Mouse (Mus musculus) thymus, adult 2 months (tissue): ENCODE measurements around the gene Cryz. TPM values are rescaled to one million over a fixed set of nuclear protein-coding genes. Genes with fewer than 3 reads are reported as not detected.

Experiments used
- DNase-seq: peaks from one replicate; pipeline ENCODE4 v3.0.0; 2021
- H3K27ac ChIP-seq: fragments of 200-500 bp; 2 replicates; pipeline ENCODE4 v1.5.1; 2012; ENCODE audit warnings: low read length, control low read depth; ENCODE audit not compliant: control insufficient read depth, insufficient read depth
- H3K27me3 ChIP-seq: fragments of 200-500 bp; 2 replicates; pipeline ENCODE4 v1.6.1; 2012; ENCODE audit warnings: mild to moderate bottlenecking, low read length, moderate library complexity, mixed read lengths; ENCODE audit not compliant: control insufficient read depth, insufficient read depth
- H3K36me3 ChIP-seq: fragments of 200-500 bp; 2 replicates; pipeline ENCODE4 v1.6.1; 2012; ENCODE audit warnings: mild to moderate bottlenecking, low read length, moderate library complexity; ENCODE audit not compliant: control insufficient read depth, insufficient read depth
- H3K4me1 ChIP-seq: fragments of 200-500 bp; replicated peaks from 2 replicates; pipeline ENCODE4 v1.6.1; 2012; ENCODE audit warnings: low read length; ENCODE audit not compliant: control insufficient read depth, insufficient read depth
- H3K4me3 ChIP-seq: fragments of 200-500 bp; 2 replicates; pipeline ENCODE4 v1.5.1; 2012; ENCODE audit warnings: mild to moderate bottlenecking, low read length, control low read depth, moderate library complexity; ENCODE audit not compliant: control insufficient read depth, insufficient read depth
- CTCF ChIP-seq: fragments of 200-500 bp; IDR thresholded peaks from 2 replicates; pipeline ENCODE4 v1.5.1; 2012; ENCODE audit warnings: mild to moderate bottlenecking, control low read depth, low read length, moderate library complexity, borderline replicate concordance; ENCODE audit not compliant: control insufficient read depth, poor library complexity, insufficient read depth; ENCODE audit errors: extremely low read depth
- POLR2A ChIP-seq: fragments of 200-500 bp; IDR thresholded peaks from 2 replicates; pipeline ENCODE4 v1.6.1; 2012; ENCODE audit warnings: mild to moderate bottlenecking, low read length, control low read depth, moderate library complexity; ENCODE audit not compliant: control insufficient read depth, poor library complexity, insufficient read depth; ENCODE audit errors: extremely low read depth
- WGBS: fragments of 180-500 bp; shearing (Covaris S2); methylation state at CpG from one replicate; pipeline ENCODE4 v1.1.7; 2018; 5-methylcytosine and 5-hydroxymethylcytosine counted together
- polyA plus RNA-seq: library from polyadenylated mRNA; depleted of rRNA; stranded (reverse); fragments of >200 nt; gene quantifications from 2 replicates; pipeline ENCODE4 v1.2.3, GENCODE M21; 2012

Gene Cryz
- polyA plus RNA-seq, 1 experiment = 2.3 TPM

DNA sequence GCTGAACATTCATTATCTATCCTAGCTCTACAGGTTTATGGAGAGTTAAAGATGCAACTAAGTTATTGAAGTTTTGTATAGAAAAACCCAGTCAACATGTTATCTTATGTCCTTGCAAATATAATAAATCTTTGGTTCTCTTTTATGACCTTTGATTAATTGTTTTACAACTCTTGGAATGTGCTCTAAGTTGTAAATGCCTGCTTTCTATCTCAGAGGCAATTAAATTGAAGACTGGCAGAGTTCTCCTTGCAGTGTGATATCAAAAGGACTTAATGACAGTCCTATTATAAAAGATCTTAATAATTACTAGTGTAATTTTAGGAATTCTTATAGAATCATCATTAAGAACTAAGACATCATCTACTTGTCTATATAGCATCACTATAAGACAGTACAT, 5.6 kb downstream of the Cryz start:
- Histone ChIP-seq H3K27ac (no peak overlapping the region), H3K36me3 (no peaks in the 10 kb centered on the region), H3K27me3 (no peaks in the 10 kb centered on the region), H3K4me3 (no peak overlapping the region), H3K4me1 (peaks cover 6% of the 10 kb centered on the region)
- no peak for DNase-seq
- TF ChIP-seq POLR2A = no peak
- no peak for TF ChIP-seq CTCF

- H3K27ac ChIP-seq = no peak overlapping the region
- H3K4me3 ChIP-seq = no peak overlapping the region
- H3K27me3 ChIP-seq = no peaks in the 10 kb centered on the region
- no peaks in the 10 kb centered on the region for H3K36me3 ChIP-seq
- no peaks in the 10 kb centered on the region for H3K4me1 ChIP-seq
- TF ChIP-seq CTCF (no peak), POLR2A (no peak)
- 91% methylated on average over 5 of the region's 5 CpGs for WGBS
- no peak for DNase-seq
These were observed 8.4 kb downstream of the Cryz start for GRCm38 (mm10) chr3:154604871-154605270.

DNA sequence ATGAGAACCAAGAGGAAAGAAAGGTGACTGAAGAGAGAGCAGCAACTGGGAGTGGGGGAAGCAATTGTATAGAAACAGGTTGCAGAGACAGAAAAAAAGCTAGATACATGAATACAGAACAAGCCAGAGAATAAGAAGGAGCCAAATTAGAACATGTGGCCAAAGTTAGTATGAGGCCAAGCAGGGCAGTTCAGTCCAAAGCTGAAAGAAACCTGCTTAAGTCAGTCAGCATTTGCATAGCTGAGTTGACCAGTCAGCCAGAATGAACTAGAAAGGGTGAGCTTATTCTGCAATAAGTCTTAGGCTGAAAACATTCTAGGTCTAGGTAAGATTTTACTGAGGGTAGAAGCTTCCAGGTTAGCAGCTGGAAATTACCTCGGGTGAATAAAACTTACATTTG, 11.4 kb downstream of the Cryz start:
- no peak overlapping the region for H3K27ac ChIP-seq
- no peak overlapping the region for H3K4me3 ChIP-seq
- no peaks in the 10 kb centered on the region for H3K4me1 ChIP-seq
- H3K36me3 ChIP-seq = no peaks in the 10 kb centered on the region
- no peak for DNase-seq
- no peaks in the 10 kb centered on the region for H3K27me3 ChIP-seq
- TF ChIP-seq CTCF (no peak), POLR2A (no peak)
- WGBS = 77% methylated on average over 1 of the region's 1 CpGs

GRCm38 (mm10) chr3:154611888-154612287, 15.4 kb downstream of the Cryz start:
- Histone ChIP-seq H3K27ac (no peak overlapping the region), H3K4me1 (no peaks in the 10 kb centered on the region; the same call in 1 of the 2 replicates), H3K27me3 (no peaks in the 10 kb centered on the region), H3K4me3 (no peak overlapping the region), H3K36me3 (no peaks in the 10 kb centered on the region)
- 97% methylated on average over 3 of the region's 3 CpGs for WGBS
- DNase-seq = no peak
- no peak for TF ChIP-seq CTCF
- TF ChIP-seq POLR2A = no peak

DNA sequence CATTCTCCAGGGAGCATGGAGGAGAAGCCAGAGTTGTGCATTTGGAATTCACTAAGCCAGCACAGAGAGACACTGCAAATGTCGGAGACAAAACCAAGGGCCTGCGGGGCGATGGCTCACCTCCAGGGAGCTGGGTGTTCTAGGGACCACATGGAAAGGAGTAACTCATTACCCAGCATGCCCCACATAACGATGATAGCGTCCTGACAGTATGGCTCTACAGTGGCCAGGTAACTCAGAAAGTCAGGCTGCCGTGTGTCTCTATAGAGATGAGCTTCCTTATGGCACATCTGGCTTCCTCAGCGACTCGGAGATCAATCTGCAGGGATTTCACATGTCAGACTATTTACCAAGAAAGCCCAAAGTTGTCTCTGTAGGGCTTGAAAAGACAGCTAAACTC, 18.3 kb downstream of the Cryz start:
- 97% methylated on average over 8 of the region's 8 CpGs for WGBS

DNA sequence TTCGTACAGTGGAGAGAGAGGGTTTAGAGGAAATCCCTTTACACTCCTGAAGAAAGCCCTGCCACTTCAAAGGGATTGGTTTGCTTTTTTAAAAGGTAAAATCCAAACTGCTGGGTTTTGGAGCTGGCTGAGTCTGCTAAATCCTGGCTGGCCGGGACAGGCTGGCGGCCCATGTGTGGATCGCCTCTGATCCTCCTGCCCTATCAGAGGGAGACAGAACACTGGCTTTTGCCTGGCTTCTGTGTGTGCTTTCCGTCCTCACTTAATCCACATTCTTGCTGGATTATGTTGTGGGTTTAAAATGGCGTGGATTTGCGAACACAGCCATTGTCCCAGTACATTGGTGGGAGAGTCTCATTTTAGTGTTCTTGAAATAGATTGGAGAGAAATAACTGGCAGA, 18.8 kb downstream of the Cryz start:
- no peak overlapping the region for H3K4me3 ChIP-seq
- no peak overlapping the region for H3K27ac ChIP-seq
- no peak for DNase-seq
- H3K27me3 ChIP-seq = no peaks in the 10 kb centered on the region
- 97% methylated on average over 7 of the region's 7 CpGs for WGBS
- TF ChIP-seq POLR2A (no peak), CTCF (no peak)
- H3K4me1 ChIP-seq = no peaks in the 10 kb centered on the region; the same call in 1 of the 2 replicates
- H3K36me3 ChIP-seq = no peaks in the 10 kb centered on the region

More for the DNA sequence above, 18.3 kb downstream of the Cryz start:
- DNase-seq = no peak
- Histone ChIP-seq H3K36me3 (no peaks in the 10 kb centered on the region), H3K27me3 (no peaks in the 10 kb centered on the region), H3K4me3 (no peak overlapping the region), H3K27ac (no peak overlapping the region), H3K4me1 (no peaks in the 10 kb centered on the region; the same call in 1 of the 2 replicates)
- no peak for TF ChIP-seq POLR2A
- no peak for TF ChIP-seq CTCF

DNA sequence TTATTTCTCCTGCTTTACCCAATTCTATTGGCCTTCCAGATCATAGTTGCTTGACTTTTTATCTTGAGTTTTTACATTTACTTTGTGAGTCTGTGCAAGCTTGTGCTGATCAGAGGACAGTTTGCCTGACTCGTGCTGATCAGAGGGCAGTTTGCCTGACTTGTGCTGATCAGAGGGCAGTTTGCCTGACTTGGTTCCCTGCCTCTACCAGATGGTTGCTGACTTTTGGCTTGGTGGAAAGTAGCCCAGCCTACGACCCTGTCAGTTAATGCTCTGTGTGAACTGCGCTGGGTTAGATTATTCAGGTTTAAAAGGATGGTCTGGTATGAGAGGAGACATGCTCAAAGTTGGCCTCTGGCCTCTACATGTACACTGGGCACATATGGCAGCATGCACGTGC, 19.6 kb downstream of the Cryz start:
- no peaks in the 10 kb centered on the region; the same call in 1 of the 2 replicates for H3K4me1 ChIP-seq
- H3K36me3 ChIP-seq = no peaks in the 10 kb centered on the region
- 96% methylated on average over 4 of the region's 4 CpGs for WGBS
- TF ChIP-seq CTCF (no peak), POLR2A (no peak)
- DNase-seq = no peak
- no peaks in the 10 kb centered on the region for H3K27me3 ChIP-seq
- no peak overlapping the region for H3K4me3 ChIP-seq
- H3K27ac ChIP-seq = no peak overlapping the region
